ENCODE assay signal across 33 mouse cellular contexts in the genomic region with DNA sequence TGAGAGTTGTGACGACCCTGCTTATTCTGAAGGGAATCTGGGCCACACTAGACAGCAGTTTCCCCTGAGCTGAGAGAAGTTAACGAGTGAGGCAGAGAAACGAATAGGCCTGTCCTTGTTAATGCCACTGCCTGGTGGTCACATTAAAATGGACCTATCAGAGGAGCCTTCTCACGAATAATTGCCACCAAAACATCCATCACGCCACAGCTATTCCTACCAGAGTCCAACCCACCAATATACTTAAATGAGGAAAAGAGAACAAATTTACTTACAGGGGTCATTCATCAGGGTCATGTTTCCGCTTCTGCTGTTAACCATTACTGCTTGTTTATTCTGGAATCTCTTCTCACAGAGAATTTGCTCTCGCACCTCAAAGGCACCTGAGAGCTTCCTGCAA.
DNase-seq lines count a peak whose midpoint lies in the region; ATAC-seq and TF ChIP-seq lines count a peak whose summit lies in the region.
"Had no signal": no experiment of that assay in that cellular context is flagged by ENCODE, and none has a peak within 500 bp of the region (broad histone marks: within the 10 kb centered on the region; RNA-seq: fewer than 3 reads in every experiment).

No protein-coding gene starts in this region.

- DNase-seq in retina, postnatal 1 day = peak; percentile 4
- DNase-seq in retina, embryonic 14.5 days (ENCODE audit: low spot score) = no peak
- peak; percentile 20 for DNase-seq in hindlimb bud, embryonic 11.5 days (ENCODE audit: extremely low spot score, low read depth, low spot score)
- DNase-seq in liver, postnatal 0 days = no peak
- no peak for DNase-seq in forebrain, embryonic 14.5 days (ENCODE audit: low spot score)
- no peak for DNase-seq in urinary bladder, postnatal 25 days (ENCODE audit: low spot score)
- DNase-seq: adrenal gland, adult 2 months; adrenal gland, postnatal 36 days; B cell, adult 2 months; cerebellum, adult 18-20 months; cerebellum, postnatal 36 days; gastrocnemius, adult 2 months; heart, adult 2 months; heart, postnatal 4 days; kidney, postnatal 36 days; lung, adult 2 months; lung, postnatal 10 days; right cerebral cortex, adult 18-20 months; spleen, adult 18-20 months; thymus, adult 18-20 months; thymus, postnatal 36 days had no signal

- no peak overlapping the region for H3K9ac ChIP-seq in liver, postnatal 0 days (replicated peaks)
- no peak overlapping the region for H3K9ac ChIP-seq in forebrain, embryonic 14.5 days (ENCODE audit: low read length)
- H3K9ac ChIP-seq: forebrain, embryonic 13.5 days; heart, embryonic 12.5 days; hindbrain, embryonic 13.5 days; limb, embryonic 13.5 days; midbrain, embryonic 15.5 days; neural tube, embryonic 15.5 days had no signal

- TF ChIP-seq EP300 in liver, postnatal 0 days (IDR thresholded peaks at IDR 0.05; ENCODE audit: low read depth) = no peak

- no peaks in the 10 kb centered on the region; the same call in 1 of the 2 replicates for H3K4me1 ChIP-seq in liver, postnatal 0 days (ENCODE audit: insufficient read depth)
- no peaks in the 10 kb centered on the region for H3K4me1 ChIP-seq in forebrain, embryonic 14.5 days (ENCODE audit: control insufficient read depth, insufficient read depth, low read length)
- H3K4me1 ChIP-seq: forebrain, embryonic 13.5 days; heart, embryonic 12.5 days; hindbrain, embryonic 13.5 days; midbrain, embryonic 10.5 days; midbrain, embryonic 15.5 days; neural tube, embryonic 15.5 days had no signal

- H3K27me3 ChIP-seq in liver, postnatal 0 days (ENCODE audit: insufficient read depth, low read length) = no peaks in the 10 kb centered on the region
- H3K27me3 ChIP-seq in forebrain, embryonic 14.5 days (replicated peaks; ENCODE audit: control insufficient read depth, insufficient read depth, low read length) = no peaks in the 10 kb centered on the region
- H3K27me3 ChIP-seq: forebrain, embryonic 13.5 days; heart, embryonic 12.5 days; hindbrain, embryonic 13.5 days; limb, embryonic 13.5 days; midbrain, embryonic 15.5 days; neural tube, embryonic 15.5 days had no signal

- no peak for TF ChIP-seq CTCF in liver, postnatal 0 days (IDR thresholded peaks at IDR 0.05; ENCODE audit: low read depth)

- no peak overlapping the region for H3K4me3 ChIP-seq in liver, postnatal 0 days (ENCODE audit: low read depth, low read length)
- no peak overlapping the region for H3K4me3 ChIP-seq in forebrain, embryonic 14.5 days (ENCODE audit: low read depth, low read length)
- H3K4me3 ChIP-seq: forebrain, embryonic 13.5 days; gastrocnemius, adult 2 months; heart, adult 2 months; heart, embryonic 12.5 days; hindbrain, embryonic 13.5 days; layer of hippocampus, adult 2 months; left cerebral cortex, adult 2 months; limb, embryonic 13.5 days; midbrain, embryonic 10.5 days; midbrain, embryonic 15.5 days; neural tube, embryonic 15.5 days had no signal

- no peaks in the 10 kb centered on the region for H3K36me3 ChIP-seq in liver, postnatal 0 days (replicated peaks; ENCODE audit: insufficient read depth, low read length)
- no peaks in the 10 kb centered on the region for H3K36me3 ChIP-seq in forebrain, embryonic 14.5 days (ENCODE audit: control insufficient read depth, insufficient read depth, low read length)
- H3K36me3 ChIP-seq: heart, embryonic 12.5 days; hindbrain, embryonic 13.5 days; limb, embryonic 13.5 days; midbrain, embryonic 10.5 days; midbrain, embryonic 15.5 days; neural tube, embryonic 15.5 days had no signal

- 0 out of 2 replicates have a peak overlapping the region, but pooled peaks have one; percentile 44 for H3K27ac ChIP-seq in liver, postnatal 0 days (ENCODE audit: low read depth)
- no peak overlapping the region for H3K27ac ChIP-seq in forebrain, embryonic 14.5 days (ENCODE audit: low read depth, low read length)
- H3K27ac ChIP-seq: forebrain, embryonic 13.5 days; gastrocnemius, adult 2 months; heart, adult 2 months; hindbrain, embryonic 13.5 days; layer of hippocampus, adult 2 months; left cerebral cortex, adult 2 months; limb, embryonic 13.5 days; macrophage; midbrain, embryonic 10.5 days; midbrain, embryonic 15.5 days; neural tube, embryonic 15.5 days had no signal

- WGBS in liver, postnatal 0 days (ENCODE audit: insufficient replicate concordance) = 45% methylated on average over 7 of the region's 7 CpGs
- 56% methylated on average over 7 of the region's 7 CpGs for WGBS in forebrain, embryonic 14.5 days

- no peak overlapping the region for H3K4me2 ChIP-seq in liver, postnatal 0 days (ENCODE audit: low read depth, low read length)
- no peak overlapping the region for H3K4me2 ChIP-seq in forebrain, embryonic 14.5 days (ENCODE audit: low read length)
- H3K4me2 ChIP-seq: forebrain, embryonic 13.5 days; heart, embryonic 12.5 days; hindbrain, embryonic 13.5 days; limb, embryonic 13.5 days; midbrain, embryonic 15.5 days; neural tube, embryonic 15.5 days had no signal

- no peak for ATAC-seq in liver, postnatal 0 days
- no peak for ATAC-seq in forebrain, embryonic 14.5 days
- ATAC-seq: activated CD4-positive, CD25-positive, alpha-beta regulatory T cell, adult 4 months; forebrain, embryonic 13.5 days; intestine, postnatal 0 days; midbrain, embryonic 15.5 days had no signal

- H3K9me3 ChIP-seq in liver, postnatal 0 days (ENCODE audit: low read length) = no peaks in the 10 kb centered on the region
- no peaks in the 10 kb centered on the region for H3K9me3 ChIP-seq in forebrain, embryonic 14.5 days (replicated peaks; ENCODE audit: control insufficient read depth, low read length)
- H3K9me3 ChIP-seq: forebrain, embryonic 13.5 days; heart, embryonic 12.5 days; hindbrain, embryonic 13.5 days; limb, embryonic 13.5 days; midbrain, embryonic 10.5 days; midbrain, embryonic 15.5 days; neural tube, embryonic 15.5 days had no signal

Comparison
In these comparisons a context has a peak if more than half of its experiments do, and no peak if none do; other contexts are left out.
1. DNase-seq: peak in retina, postnatal 1 day (single experiment) and hindlimb bud, embryonic 11.5 days (single experiment); none in retina, embryonic 14.5 days (single experiment), liver, postnatal 0 days (single experiment), forebrain, embryonic 14.5 days (single experiment) and urinary bladder, postnatal 25 days (single experiment).